Mouse (Mus musculus): Measurements from ENCODE around the gene Prelid1. TPM values are rescaled to one million over a fixed set of nuclear protein-coding genes. Genes with fewer than 3 reads are reported as not detected.

The Prelid1 gene
- polyA plus RNA-seq, 1 experiment from 2014 or later = 320 TPM

- H3K27me3 ChIP-seq (ENCODE audit: control insufficient read depth, insufficient read depth, low read depth, low read length) = no peaks in the 10 kb centered on the region
- ATAC-seq = no peak
- WGBS = 77% methylated on average over 3 of the region's 3 CpGs
- no peaks in the 10 kb centered on the region for H3K9me3 ChIP-seq (replicated peaks; ENCODE audit: control insufficient read depth, low read length, poor library complexity, severe bottlenecking)
- no peak overlapping the region for H3K4me3 ChIP-seq (ENCODE audit: low read depth, low read length)
- H3K36me3 ChIP-seq (ENCODE audit: control insufficient read depth, insufficient read depth, low read length) = peaks cover 5% of the 10 kb centered on the region
- no peak overlapping the region for H3K9ac ChIP-seq (ENCODE audit: low read depth, low read length)
- no peak overlapping the region for H3K27ac ChIP-seq (ENCODE audit: low read length)
- H3K4me2 ChIP-seq (ENCODE audit: low read length) = no peak overlapping the region
- H3K4me1 ChIP-seq (ENCODE audit: control insufficient read depth, insufficient read depth, low read length) = peaks cover 19% of the 10 kb centered on the region
Measured at GRCm38 (mm10) chr13:55318351-55318750, 1.9 kb upstream of the Prelid1 start.

GRCm38 (mm10) chr13:55321434-55322129 lies 1.3 kb downstream of the Prelid1 start, which contains the start of gene Rab24:
TSS of gene Rab24 (minus strand) at chr13:55321946.
- peaks cover 12% of the 10 kb centered on the region for H3K36me3 ChIP-seq (ENCODE audit: control insufficient read depth, insufficient read depth, low read length)
- H3K27ac ChIP-seq (ENCODE audit: low read length) = peak within 1 kb of the TSS; percentile 84
- peak within 1 kb of the TSS; percentile 97 for H3K4me2 ChIP-seq (ENCODE audit: low read length)
- H3K4me1 ChIP-seq (ENCODE audit: control insufficient read depth, insufficient read depth, low read length) = peaks cover 26% of the 10 kb centered on the region
- H3K9ac ChIP-seq (ENCODE audit: low read depth, low read length) = peak within 1 kb of the TSS; percentile 96
- no peaks in the 10 kb centered on the region for H3K9me3 ChIP-seq (replicated peaks; ENCODE audit: control insufficient read depth, low read length, poor library complexity, severe bottlenecking)
- H3K4me3 ChIP-seq (ENCODE audit: low read depth, low read length) = peak within 1 kb of the TSS; percentile 97
- under 1% methylated on average over 73 of the region's 73 CpGs for WGBS
- no peaks in the 10 kb centered on the region for H3K27me3 ChIP-seq (ENCODE audit: control insufficient read depth, insufficient read depth, low read depth, low read length)
- peak; percentile 93 for ATAC-seq

DNA sequence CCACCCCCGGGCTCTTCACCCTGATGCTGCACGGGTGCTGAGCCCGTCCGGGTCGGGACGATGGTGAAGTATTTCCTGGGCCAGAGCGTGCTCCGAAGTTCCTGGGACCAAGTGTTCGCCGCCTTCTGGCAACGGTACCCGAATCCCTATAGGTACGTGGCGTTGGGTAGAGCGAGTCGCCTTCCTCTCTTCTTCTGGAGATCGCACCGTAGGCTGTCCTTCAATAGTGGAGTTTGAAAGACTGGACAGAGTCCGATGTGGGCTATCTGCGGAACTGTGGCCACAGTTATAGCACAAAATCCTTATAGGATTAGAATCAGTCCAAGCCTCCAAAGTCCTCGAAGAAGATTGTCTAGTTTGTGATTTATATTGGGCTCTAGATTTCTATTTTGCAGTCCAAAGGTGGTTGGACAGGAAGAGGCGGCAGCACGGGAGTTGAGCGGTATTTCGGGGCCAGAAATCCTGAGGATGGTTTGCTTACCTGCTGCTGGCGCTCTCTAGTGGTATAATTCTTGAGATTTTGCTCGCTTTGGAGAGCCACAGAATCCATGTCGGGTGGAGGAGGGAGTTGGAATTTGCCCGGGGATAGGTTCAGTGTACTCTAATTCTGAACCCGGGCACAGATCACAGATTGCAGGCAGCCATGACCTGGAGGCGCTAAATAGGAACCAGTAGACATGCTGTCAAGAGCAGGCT lies 2.0 kb downstream of the Prelid1 start:
- Histone ChIP-seq H3K4me3 (ENCODE audit: low read depth, low read length) (peak overlapping the region; percentile 97), H3K9me3 (replicated peaks; ENCODE audit: control insufficient read depth, low read length, poor library complexity, severe bottlenecking) (no peaks in the 10 kb centered on the region), H3K27ac (ENCODE audit: low read length) (peak overlapping the region; percentile 84), H3K9ac (ENCODE audit: low read depth, low read length) (peak overlapping the region; percentile 96), H3K4me2 (ENCODE audit: low read length) (peak overlapping the region; percentile 97), H3K36me3 (ENCODE audit: control insufficient read depth, insufficient read depth, low read length) (peaks cover 12% of the 10 kb centered on the region), H3K27me3 (ENCODE audit: control insufficient read depth, insufficient read depth, low read depth, low read length) (no peaks in the 10 kb centered on the region), H3K4me1 (ENCODE audit: control insufficient read depth, insufficient read depth, low read length) (peaks cover 31% of the 10 kb centered on the region)
- WGBS = 1% methylated on average over 31 of the region's 31 CpGs
- 0 out of 2 replicates have a peak, but pooled peaks have one; percentile 19 for ATAC-seq

- 82% methylated on average over 9 of the region's 11 CpGs for WGBS
- Histone ChIP-seq H3K27ac (ENCODE audit: low read length) (no peak overlapping the region), H3K4me1 (ENCODE audit: control insufficient read depth, insufficient read depth, low read length) (peaks cover 38% of the 10 kb centered on the region), H3K4me3 (ENCODE audit: low read depth, low read length) (no peak overlapping the region), H3K4me2 (ENCODE audit: low read length) (no peak overlapping the region), H3K9me3 (replicated peaks; ENCODE audit: control insufficient read depth, low read length, poor library complexity, severe bottlenecking) (no peaks in the 10 kb centered on the region), H3K9ac (ENCODE audit: low read depth, low read length) (no peak overlapping the region), H3K36me3 (ENCODE audit: control insufficient read depth, insufficient read depth, low read length) (peaks cover 12% of the 10 kb centered on the region), H3K27me3 (ENCODE audit: control insufficient read depth, insufficient read depth, low read depth, low read length) (no peaks in the 10 kb centered on the region)
- ATAC-seq = no peak
Measured at GRCm38 (mm10) chr13:55325596-55325995, 5.3 kb downstream of the Prelid1 start.

DNA sequence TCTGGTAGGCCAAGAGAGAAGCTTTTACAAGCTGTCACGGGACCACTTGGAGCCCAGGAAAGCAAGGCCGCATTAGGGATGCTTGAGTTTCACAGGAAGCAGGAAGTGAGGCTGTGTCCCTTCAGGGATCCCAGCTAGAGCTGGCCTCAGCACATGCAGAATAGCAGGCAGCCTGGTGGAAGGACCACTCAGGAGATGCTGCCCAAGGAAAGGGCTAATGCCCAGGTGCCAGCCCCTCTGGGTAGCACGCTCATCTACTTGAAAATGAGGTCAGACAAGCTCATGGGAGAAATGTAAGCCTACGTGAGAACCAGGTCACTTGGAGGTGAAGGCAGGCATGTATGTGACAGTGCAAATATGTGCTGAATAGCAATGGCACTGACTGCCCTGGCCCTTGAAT lies 6.9 kb downstream of the Prelid1 start:
- peak overlapping the region; percentile 65 for H3K27ac ChIP-seq (ENCODE audit: low read length)
- H3K27me3 ChIP-seq (ENCODE audit: control insufficient read depth, insufficient read depth, low read depth, low read length) = no peaks in the 10 kb centered on the region
- peaks cover 12% of the 10 kb centered on the region for H3K36me3 ChIP-seq (ENCODE audit: control insufficient read depth, insufficient read depth, low read length)
- H3K9ac ChIP-seq (ENCODE audit: low read depth, low read length) = peak overlapping the region; percentile 39; the same call in 1 of the 2 replicates
- 64% methylated on average over 4 of the region's 4 CpGs for WGBS
- peak overlapping the region; percentile 9; the same call in 1 of the 2 replicates for H3K4me2 ChIP-seq (ENCODE audit: low read length)
- no peak overlapping the region for H3K4me3 ChIP-seq (ENCODE audit: low read depth, low read length)
- H3K4me1 ChIP-seq (ENCODE audit: control insufficient read depth, insufficient read depth, low read length) = peaks cover 31% of the 10 kb centered on the region
- H3K9me3 ChIP-seq (replicated peaks; ENCODE audit: control insufficient read depth, low read length, poor library complexity, severe bottlenecking) = no peaks in the 10 kb centered on the region
- no peak for ATAC-seq

- H3K4me3 ChIP-seq (ENCODE audit: low read depth, low read length) = no peak overlapping the region
- H3K9ac ChIP-seq (ENCODE audit: low read depth, low read length) = no peak overlapping the region
- WGBS = 30% methylated on average over 4 of the region's 8 CpGs
Measured at GRCm38 (mm10) chr13:55327633-55328032, 7.3 kb downstream of the Prelid1 start.

GRCm38 (mm10) chr13:55328171-55328570 lies 7.9 kb downstream of the Prelid1 start:
- H3K36me3 ChIP-seq (ENCODE audit: control insufficient read depth, insufficient read depth, low read length) = peaks cover 12% of the 10 kb centered on the region
- no peak overlapping the region for H3K27ac ChIP-seq (ENCODE audit: low read length)
- H3K4me3 ChIP-seq (ENCODE audit: low read depth, low read length) = peak overlapping the region; percentile 12; the same call in 1 of the 2 replicates
- 87% methylated on average over 6 of the region's 6 CpGs for WGBS
- no peaks in the 10 kb centered on the region for H3K9me3 ChIP-seq (replicated peaks; ENCODE audit: control insufficient read depth, low read length, poor library complexity, severe bottlenecking)
- no peak for ATAC-seq
- no peak overlapping the region for H3K9ac ChIP-seq (ENCODE audit: low read depth, low read length)
- H3K4me2 ChIP-seq (ENCODE audit: low read length) = peak overlapping the region; percentile 96; the same call in 1 of the 2 replicates
- H3K4me1 ChIP-seq (ENCODE audit: control insufficient read depth, insufficient read depth, low read length) = peaks cover 24% of the 10 kb centered on the region
- no peaks in the 10 kb centered on the region for H3K27me3 ChIP-seq (ENCODE audit: control insufficient read depth, insufficient read depth, low read depth, low read length)

More at GRCm38 (mm10) chr13:55327633-55328032, 7.3 kb downstream of the Prelid1 start:
- Histone ChIP-seq H3K27me3 (ENCODE audit: control insufficient read depth, insufficient read depth, low read depth, low read length) (no peaks in the 10 kb centered on the region), H3K4me2 (ENCODE audit: low read length) (peak overlapping the region; percentile 9; the same call in 1 of the 2 replicates), H3K4me1 (ENCODE audit: control insufficient read depth, insufficient read depth, low read length) (peaks cover 29% of the 10 kb centered on the region), H3K27ac (ENCODE audit: low read length) (peak overlapping the region; percentile 65; the same call in 1 of the 2 replicates), H3K9me3 (replicated peaks; ENCODE audit: control insufficient read depth, low read length, poor library complexity, severe bottlenecking) (no peaks in the 10 kb centered on the region), H3K36me3 (ENCODE audit: control insufficient read depth, insufficient read depth, low read length) (peaks cover 12% of the 10 kb centered on the region)
- ATAC-seq = peak; percentile 36

DNA sequence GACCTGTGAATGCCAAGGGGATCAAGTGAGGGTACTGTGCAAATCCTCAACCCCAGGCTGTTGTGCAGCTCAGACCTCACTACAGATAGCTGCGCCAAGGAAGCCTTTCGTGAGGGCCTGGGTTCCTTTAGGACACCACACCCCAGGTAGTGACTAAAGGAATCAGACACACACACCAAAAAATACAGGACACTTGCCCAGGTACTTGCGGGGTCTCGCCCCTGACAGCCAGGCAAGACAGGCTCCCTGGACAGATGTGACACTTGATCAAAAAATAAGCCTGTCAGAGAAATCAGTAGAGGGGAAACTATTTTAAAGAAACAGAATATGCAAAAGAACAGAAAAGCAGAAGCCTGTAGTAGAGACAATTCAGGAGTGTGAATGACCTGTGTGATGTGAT lies 8.3 kb downstream of the Prelid1 start:
- Histone ChIP-seq H3K27me3 (ENCODE audit: control insufficient read depth, insufficient read depth, low read depth, low read length) (no peaks in the 10 kb centered on the region), H3K4me3 (ENCODE audit: low read depth, low read length) (peak overlapping the region; percentile 64), H3K27ac (ENCODE audit: low read length) (no peak overlapping the region), H3K9ac (ENCODE audit: low read depth, low read length) (peak overlapping the region; percentile 69; the same call in 1 of the 2 replicates), H3K9me3 (replicated peaks; ENCODE audit: control insufficient read depth, low read length, poor library complexity, severe bottlenecking) (no peaks in the 10 kb centered on the region), H3K4me1 (ENCODE audit: control insufficient read depth, insufficient read depth, low read length) (peaks cover 19% of the 10 kb centered on the region), H3K4me2 (ENCODE audit: low read length) (peak overlapping the region; percentile 96), H3K36me3 (ENCODE audit: control insufficient read depth, insufficient read depth, low read length) (peaks cover 12% of the 10 kb centered on the region)
- ATAC-seq = no peak
- WGBS = 77% methylated on average over 4 of the region's 4 CpGs
